Mouse (Mus musculus) brain, embryonic 14.5 days (tissue): Measurements from ENCODE around the gene Csf3.

Experiments used
- CTCF ChIP-seq: fragments of 200-500 bp; IDR thresholded peaks from 2 replicates; pipeline ENCODE4 v1.5.1; 2012; ENCODE audit warnings: inconsistent platforms, mild to moderate bottlenecking, moderate library complexity, borderline replicate concordance; ENCODE audit not compliant: insufficient read depth, insufficient read length; ENCODE audit errors: extremely low read depth
- POLR2A ChIP-seq: fragments of 200-500 bp; IDR thresholded peaks from 2 replicates; pipeline ENCODE4 v1.6.1; 2012; ENCODE audit warnings: mild to moderate bottlenecking, inconsistent platforms, borderline replicate concordance; ENCODE audit not compliant: poor library complexity, insufficient read depth, insufficient read length, severe bottlenecking; ENCODE audit errors: extremely low read depth

DNA sequence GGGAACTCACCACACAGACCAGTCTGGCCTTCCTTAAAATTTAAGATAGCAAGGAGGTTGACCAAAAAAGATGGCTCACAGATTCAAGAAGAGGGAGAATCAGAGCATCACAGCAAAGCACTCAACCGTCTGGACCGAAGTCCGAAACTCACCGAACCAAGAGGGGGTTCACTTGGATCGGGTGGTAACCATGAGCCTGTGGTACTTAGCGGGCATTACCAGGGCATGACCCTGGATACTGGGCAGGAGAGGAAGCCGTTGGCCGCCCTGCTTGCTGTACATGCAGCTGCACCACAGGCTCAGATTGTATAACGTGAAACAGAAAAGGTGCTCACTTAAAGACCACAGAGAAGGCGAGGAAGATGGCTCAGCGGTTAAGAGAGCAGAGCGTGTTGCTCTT is 3.8 kb upstream of the Csf3 start:
- TF ChIP-seq CTCF (no peak), POLR2A (no peak)
